Mouse (Mus musculus) cerebellum, adult 9-11 months (tissue): ENCODE results near the gene Cbr4.

Experiments
- DNase-seq: peaks from one replicate; pipeline ENCODE4 v3.0.0; 2022

Gene Cbr4

DNA sequence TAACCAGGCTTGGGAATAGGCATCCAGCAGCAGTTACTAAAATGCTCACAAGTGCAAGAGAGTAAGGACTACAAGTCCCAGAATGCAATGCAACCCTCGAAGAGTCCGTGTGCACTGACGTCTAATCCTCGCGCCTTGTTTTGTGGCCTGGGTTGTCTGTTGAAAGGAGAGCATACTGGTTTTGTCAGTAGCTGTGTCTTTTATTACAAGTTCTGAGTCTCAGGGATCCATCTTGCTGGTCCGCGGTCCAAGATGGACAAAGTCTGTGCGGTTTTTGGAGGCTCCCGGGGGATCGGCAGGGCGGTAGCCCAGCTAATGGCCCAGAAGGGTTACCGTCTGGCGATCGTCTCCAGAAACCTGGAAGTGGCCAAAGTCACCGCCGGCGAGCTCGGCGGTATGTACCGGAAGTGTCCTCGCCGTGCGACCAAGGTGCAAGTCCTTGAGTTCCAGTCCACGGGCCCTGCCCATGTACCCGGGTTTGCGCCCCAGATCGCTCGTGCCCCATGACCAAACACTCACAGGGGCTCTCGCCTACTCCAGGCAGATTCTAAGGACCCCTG is at the start of gene Cbr4:
TSS of gene Cbr4 (plus strand) at position 138 of the 560 bp plus-strand sequence.
- DNase-seq: peak; percentile 89

DNA sequence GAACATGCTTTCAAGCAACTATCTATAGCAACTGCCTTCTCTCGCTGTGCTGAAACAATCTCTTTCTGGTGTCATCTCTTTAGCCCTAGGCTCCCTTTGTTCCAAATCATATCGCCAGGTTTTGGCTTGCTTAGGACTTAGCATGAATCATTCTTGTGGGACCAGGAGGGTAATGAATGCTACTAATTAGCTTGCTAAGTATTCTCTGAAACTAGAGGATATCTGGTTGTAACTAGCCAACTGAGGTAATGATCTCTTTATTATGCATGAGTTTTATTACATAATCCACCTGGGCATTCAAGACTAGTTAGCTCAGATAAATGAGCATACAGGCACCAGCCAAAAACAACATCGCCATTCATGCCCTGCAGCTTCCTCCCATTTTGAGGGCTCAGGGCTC is 44.5 kb upstream of the Cbr4 start:
- DNase-seq: no peak

DNA sequence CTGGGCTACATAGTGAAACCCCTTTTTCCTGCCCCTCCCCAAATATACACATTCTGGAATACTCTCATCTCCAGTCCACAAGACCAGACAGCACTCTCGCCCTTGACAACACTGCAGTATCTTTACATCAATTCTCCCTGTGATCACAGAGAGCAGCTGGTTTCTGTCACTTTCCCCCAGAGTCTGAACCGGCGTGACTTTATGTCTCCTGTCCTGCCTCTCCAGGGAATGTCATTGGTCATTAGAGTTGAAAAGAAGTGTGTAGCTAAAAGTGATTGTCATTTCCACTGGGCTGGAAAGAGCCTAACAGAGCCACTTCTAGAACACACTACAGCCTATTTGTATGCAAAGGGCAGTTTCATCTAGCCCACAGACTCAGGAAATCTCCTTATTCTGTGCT is 43.2 kb upstream of the Cbr4 start:
- no peak for DNase-seq

DNA sequence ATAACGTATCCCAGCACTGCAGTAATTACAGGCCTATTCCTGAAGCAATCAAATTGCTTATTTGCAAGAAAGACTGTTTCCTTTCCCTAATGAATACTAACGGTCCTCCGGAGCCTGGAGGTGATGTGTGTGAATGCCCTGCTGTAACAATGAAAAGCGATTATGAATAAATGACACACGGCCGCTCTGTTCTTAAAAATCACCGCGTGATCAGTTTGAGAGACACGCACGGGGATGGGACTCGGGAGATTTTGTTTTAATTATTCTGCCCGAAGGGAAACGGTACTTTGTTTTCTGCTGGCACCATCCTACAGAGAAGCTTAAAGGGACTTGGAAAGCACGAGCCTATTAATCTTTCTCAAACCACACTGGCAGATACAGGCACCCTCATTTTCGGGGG is 41.2 kb upstream of the Cbr4 start:
- DNase-seq: no peak

DNA sequence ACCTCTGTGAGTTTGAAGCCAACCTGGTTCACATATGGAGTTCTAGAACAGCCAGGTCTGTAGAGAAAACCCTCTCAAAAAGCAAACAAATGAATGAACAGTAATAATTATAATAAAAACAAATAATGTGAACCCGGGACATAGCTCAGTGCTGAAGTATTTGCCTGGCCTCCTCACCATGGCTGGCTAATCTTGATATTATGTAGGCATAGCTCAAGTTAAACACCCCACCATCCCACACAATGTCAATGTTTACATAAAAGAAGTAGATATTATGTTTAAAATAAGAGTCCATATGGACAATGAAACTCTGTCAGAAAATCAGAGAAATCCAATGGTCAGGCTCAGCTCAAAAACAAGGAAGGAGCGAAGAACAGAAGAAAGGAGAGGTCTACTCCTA is 39.4 kb upstream of the Cbr4 start:
- no peak for DNase-seq

DNA sequence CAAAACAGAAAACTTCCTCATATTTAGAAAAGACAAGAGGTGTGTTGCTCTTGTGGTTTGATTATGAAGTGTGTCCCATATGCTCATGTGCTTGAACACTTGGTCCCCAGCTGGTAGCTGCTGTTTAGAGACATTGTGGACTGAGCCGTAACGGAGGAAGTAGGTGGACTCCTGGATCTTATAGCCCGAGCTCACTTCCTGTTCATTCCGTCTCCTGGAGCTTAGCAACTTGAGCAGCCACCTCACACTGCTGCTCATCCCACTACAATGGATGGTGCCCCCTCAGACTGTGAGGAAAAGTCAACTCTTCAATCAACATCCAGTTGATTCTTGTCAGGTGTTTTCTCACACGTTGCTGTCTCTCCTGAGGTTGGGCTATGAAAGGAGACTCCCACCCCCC is 38.7 kb upstream of the Cbr4 start:
- no peak for DNase-seq

DNA sequence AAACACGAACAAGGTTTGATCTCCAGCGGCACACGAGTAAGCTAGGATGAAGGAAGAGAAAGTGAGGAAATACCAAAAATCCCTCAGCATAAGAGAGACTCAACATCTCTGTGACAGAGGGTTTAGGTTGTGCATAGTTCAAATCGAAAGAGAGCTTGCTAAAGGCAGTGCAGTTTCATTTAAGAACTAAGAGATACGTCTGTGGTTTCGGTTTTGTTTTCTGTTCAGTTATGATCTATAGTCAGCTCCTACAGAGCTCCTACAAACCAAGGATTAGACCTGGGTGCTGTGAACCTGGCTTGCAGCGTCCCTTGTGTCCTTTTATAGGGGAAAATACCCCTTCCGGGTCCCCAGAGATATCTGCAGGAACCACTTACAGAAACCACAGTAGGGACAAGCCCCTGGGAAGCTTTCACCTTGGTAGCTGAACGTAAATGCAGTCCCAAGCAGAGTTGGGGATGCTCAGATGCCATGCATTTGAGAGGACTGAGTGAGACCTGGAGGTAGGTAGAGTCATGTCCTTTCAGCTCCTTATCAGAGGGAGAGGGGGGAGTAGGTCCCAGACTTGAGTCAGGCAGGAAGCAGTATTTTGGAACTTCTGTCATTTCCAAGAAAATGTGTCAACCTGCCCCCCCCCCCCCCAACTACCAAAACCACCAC is 36.5 kb upstream of the Cbr4 start:
- no peak for DNase-seq

DNA sequence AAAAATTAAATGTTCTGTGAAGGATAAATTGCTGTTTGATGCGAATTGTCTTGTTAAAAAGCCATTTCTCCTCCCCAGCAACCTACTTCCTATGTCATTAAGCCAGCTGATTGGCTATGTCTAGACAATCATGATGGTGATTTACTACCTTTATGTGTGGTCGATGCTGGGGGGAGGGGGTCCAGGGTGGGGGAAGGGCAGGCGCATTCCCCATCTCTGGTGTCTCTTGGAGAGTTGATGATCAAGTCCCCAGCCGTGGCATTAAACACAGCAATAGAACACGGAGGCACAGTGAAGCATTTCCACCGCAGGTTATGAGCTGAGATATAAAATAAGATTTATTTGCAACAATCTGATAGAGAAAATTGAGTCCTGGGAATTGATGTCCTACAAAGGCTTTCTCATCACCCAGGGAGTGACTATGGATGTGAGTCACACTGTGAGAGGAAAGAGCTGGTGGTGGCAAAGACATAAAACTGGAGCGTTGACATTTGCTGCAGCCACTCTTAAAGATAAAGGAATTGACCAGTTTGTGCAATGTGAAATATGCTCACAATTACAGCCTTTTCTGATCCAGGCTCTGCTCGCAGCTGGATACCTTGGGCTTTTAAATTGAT is 35.7 kb upstream of the Cbr4 start:
- no peak for DNase-seq

DNA sequence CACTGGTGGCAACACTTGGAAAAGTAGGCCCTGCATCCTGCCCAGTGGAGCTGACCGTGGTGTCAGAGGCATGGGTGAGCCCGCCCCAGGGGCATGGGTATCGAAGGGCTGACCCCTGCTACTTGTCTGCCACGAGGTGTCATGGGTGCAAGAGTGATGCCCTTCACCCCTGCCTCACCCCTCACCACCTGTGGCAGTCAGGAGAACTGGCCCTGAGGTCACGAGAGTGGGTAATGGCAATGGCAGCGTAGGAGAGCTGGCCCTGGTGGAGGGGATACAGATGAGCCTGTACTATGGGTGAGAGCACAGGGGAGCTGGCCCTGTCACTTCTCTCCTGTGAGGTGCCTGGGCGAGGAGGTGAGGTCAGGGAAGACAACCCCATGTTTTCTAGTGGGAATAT is 27.8 kb upstream of the Cbr4 start:
- DNase-seq: no peak

DNA sequence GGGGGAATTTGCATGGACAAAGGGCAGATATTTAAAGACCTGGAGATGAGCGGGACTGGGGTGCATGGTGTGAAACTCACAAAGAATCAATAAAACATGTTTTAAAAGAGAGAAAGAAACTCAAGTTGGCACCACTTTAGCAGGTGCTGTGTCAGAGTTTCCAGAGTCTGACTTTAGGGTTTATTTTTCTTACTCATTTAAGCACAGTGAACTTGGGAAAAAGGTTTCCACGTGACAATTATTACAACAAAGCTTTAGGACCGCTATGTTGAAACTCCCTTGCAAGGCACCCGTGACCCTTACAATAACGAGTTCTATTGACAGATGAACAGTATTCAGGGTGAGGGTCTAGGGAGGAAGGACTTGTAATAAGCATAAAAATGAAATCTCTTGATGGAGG is 25.3 kb upstream of the Cbr4 start:
- DNase-seq: no peak

DNA sequence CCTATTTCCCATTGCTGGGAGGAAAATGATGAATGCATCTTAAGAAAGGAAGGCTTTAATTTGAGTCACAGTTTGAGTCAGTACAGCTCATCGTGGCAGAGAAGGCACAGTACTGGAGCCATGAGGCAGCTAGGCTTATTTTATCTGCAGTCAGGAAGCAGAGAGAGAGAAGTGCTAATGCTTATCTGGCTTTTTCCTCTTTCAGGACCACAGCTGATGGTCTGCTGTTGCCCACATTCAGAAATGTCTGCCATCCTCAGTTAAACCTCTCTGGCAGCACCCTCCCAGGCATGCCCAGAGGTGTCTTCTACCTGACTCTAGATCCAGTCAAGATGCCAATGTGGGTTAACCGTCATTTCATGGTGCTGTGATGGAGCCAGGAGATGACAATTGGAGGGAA is 23.1 kb upstream of the Cbr4 start:
- DNase-seq: no peak

DNA sequence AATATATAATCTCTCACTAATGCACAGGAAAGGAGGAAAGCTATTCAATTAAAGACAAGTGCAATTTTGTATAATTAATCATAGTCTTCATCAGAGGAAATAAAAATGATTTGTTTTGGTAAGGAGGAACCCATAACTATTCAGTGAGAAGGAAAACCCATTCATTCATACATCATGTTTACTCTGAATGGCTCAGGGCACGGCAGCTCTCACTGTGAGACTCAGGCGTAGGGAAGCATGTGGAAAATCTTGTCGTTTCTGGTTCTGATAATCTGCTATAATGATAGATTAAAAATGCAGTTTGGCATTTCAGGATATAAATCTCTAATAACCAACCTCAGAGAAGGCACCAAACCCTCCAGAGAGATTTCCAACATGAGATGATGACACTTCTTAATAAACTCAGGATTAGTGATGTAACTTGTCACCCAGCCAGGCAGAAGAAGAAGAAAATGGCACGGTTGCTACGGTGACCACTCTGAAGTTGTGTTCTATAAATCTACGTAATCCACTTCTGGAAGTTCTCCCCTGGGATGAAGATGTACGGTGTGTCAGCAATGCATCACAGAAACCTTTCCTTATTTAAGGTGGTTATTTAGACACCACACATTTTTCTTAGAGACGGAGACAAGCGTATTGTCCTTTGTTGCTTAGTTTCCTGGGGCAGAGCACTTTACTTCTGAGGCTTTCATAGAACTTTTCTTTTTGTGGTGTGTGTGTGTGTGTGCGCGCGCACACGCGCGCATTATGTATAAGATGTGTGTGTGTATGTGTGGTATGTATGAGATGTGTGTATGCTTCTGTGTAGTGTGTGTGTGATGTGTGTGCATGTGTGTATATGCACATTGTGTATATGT is 20.6 kb upstream of the Cbr4 start:
- no peak for DNase-seq

DNA sequence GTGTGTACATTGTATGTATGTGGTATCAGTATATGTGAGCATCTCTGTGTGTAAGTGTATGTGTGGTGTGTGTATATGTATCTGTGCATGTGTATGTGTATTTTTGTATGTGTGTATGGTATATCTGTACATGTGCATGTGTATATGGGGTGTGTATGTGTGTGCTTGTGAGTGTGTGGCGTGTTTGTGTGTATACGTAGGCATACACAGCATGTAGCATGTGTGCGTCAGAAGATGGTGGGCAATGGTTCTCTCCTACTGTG is 20.1 kb upstream of the Cbr4 start:
- DNase-seq: no peak

DNA sequence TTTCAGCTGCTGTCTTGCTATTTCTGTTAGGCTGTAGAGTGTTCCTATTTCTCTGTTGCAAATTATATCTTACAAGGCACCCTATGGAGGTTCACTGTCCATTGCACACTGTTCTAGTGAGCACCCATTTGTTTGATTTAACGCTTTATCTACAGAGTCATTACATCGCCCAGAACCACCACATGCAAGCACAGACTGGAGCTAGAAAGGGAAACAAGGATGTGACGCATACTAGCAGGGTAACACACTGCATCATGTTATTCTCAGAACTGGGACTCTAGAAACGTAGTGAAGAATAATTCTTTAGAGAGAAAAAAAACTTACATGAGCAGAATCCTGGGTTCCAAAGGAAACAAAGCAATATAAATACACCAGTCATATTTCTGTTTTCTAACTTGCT is 17.3 kb upstream of the Cbr4 start:
- DNase-seq: no peak

DNA sequence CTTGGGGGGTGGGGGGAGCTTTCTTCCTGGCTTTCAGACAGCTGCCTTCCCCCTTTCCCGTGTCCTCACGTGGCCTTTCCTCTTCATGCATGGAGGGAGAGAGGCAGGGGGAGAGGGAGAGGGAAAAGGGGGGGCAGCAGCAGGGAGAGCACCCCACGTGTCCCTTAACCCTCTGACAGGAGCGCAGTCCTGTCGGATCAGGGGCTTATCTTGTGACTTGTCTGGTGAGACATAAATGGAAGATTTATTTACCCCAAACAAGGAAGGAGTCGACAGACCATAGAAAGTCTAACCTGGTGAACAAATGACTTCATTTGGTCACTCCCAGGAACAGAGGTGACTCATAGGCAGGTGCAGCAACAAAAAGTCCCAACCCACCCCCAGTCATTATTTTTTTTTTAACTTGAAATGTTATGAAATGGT is 12.3 kb upstream of the Cbr4 start:
- no peak for DNase-seq

DNA sequence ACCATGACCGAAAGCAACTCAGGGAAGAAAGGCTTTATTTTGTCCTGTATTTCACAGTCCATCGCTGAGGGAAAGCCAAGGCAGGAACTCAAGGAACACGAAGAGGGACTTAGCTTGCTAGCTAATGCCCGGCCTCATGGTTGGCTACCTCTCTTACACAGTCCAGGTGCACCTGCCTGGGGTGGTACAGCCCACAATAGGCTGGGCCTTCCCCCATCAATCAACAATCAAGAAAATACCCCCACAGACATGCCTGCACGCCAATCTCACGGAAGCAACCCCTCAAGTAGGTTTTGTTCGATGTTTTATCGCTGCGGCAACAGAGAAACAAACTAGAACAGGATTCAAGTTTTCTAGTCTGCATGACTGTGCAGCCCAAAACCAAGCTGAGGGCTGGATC is 11.4 kb upstream of the Cbr4 start:
- no peak for DNase-seq

DNA sequence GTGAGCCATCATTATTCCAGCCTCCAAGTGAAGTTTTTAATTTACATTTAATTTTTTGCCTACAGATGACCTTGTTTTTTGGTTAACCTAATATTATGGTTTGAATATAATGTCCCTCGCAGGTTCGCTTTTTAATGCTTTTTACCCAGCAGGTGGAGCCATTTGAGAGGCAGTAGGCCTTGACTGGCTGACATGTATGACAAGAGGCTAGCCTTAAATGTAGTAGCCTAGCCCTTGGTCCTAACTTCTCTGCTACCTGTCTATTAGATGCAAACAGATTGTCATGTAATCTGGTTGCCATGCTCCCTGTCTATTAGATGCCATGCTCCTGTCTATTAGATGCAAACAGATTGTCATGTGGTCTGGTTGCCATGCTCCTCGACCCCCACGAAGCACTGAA is 9.4 kb upstream of the Cbr4 start:
- DNase-seq: no peak

DNA sequence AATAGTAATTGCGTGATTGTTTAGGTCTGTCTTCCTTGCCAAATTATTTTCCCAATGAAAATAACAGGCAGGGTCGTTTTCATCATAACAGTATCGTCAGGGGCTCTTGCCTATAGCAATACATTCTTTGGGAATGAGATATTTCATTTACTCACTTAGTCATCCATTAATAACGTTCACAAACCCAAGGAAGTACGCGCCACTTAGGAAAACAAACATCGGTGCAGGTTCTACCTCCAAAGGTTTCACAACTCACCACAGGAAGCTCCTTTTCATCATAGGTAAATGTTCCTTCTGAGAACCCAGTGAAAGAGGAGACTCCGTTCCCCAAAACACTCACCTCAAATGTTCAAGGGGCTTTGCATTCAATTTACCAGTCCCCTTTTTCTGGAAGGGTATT is 8.7 kb upstream of the Cbr4 start:
- DNase-seq: no peak

DNA sequence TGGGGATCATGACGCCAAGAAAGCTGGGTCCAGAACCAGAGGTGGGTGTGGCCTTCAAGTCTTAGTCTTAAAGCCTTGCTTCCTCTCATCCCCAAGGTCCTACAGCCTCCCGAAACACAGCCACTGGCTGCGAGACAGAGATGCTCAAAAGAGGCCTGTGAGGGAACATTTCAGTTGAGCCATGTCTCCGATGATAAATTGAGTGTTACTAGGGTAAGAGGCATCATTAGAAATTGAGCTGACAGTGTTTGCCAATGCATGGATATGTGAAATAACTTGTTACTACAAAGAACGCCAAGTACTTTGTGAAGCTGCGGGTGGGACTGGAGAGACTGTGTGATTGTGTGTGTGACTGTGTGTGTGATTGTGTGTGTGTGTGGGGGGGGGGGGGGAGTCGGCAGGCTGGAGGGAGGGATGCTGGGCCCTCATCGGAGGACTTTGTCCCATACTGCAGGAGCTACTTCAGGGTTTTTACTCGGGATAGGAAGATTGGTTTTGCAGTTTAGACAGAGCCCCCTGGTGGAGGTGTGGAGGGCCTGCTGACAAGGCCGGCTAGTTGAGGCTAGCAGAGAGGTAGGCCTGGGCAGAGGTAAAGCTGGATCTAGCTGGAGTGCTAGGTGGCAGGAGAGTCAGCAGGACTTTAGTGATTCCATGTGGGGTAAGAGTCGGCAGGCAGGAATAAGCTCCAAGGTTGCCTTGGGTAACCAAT is 7.9 kb upstream of the Cbr4 start:
- DNase-seq: no peak

DNA sequence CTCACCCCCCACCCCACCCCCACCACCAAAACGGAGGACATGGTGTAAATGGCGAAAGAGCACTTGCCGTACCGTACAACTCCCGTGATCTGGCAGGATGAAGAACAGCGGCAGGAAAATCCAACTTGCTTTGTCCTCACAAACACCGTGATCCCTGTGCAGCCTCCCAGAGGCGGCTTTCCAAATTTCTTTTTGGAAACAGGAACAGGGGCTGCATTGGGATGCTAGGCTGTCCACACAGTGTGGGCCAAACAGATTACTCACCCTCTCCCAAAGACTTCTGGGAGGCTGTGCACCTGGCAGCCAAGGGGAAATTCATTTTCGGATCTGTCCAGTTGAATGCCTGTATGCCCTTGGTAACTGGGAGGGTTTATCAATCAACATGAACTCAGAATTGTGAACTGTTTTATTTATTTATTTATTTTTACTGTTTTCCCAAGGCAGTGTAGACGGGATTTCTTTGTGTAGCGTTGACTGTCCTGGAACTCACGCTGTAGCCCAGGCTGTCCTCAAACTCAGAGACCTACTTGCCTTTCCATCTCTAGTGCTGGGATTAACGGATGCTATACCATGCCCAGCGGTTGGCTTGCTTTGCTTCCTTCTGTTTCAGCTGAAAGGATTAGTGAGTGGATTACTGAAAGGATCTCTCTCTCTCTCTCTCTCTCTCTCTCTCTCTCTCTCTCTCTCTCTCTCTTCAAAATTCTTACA is 7.1 kb upstream of the Cbr4 start:
- no peak for DNase-seq

DNA sequence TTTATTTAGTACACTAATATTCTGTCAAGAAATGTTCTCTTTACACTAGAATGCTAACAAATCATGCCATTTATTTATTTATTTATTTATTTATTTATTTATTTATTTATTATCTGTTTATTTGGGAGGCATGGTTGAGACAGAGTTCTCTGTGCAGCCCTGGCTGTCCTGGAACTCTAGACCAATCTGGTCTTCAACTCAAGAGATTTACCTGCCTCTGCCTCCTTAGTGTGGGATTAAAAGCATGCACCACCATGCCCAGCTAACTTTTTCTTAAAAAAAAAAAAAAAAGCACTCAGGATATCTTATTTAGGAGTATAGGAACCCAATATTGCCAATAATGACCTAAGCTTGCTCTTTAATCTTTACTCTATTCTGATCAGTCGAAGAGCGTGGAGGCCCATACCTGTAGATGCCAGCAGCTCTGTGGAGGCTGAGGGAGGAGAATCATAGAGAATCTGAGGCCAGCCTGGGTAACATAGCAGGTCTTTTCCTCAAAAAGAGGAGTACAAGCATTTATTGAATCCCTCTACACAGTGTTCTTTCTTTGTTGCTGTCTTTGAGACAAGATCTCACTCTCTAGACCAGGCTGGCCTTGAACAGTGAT is 508 bp upstream of the Cbr4 start:
- no peak for DNase-seq

DNA sequence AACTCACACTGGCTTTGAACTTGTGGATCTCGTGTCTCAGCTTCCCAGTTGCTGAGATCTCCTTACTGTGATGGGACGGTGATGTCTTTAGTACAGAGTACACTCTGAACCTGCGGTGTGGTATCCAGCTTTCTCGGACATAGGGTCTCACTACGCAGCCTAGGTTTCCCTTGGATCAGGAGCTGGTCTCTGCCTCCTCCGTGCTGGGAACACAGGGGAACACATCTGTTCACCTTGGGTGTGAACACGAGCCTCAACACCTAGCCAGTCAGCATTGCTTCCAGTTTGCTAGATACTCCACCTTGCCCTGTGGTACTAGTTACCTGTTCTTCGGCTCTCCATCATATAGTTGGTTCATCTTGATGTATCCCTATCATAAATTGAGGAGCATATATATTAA is 1.1 kb downstream of the Cbr4 start:
- peak; percentile 20 for DNase-seq
